Mouse (Mus musculus) liver, postnatal 0 days (tissue): ENCODE results near the gene Nynrin.

Source experiments
- CTCF ChIP-seq: sonication (generic); IDR thresholded peaks from 2 replicates; pipeline ENCODE4 v1.5.1; 2016; ENCODE audit warnings: antibody characterized with exemption, low read depth
- EP300 ChIP-seq: IDR thresholded peaks from 2 replicates; pipeline ENCODE4 v1.6.1; 2016; ENCODE audit warnings: antibody characterized with exemption, low read depth, mild to moderate bottlenecking

DNA sequence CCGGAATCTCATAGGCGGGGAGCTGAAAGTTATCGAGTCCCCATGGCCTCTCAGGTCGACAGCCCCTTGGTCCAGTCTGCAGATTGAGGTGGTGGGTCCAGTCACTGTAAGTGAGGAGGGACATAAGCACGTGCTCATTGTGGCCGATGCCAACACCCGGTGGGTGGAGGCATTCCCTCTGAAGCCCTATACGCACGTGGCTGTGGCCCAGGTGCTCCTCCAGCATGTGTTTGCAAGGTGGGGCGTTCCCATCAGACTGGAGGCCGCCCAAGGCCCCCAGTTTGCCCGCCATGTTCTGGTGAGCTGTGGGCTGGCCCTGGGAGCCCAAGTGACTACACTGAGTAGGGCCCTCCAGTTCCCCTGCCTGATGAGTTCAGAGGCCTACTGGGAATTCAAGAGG is 18.2 kb downstream of the Nynrin start:
- TF ChIP-seq CTCF = no peak
- no peak for TF ChIP-seq EP300
